Mouse (Mus musculus) right cerebral cortex, adult 2 months (tissue): ENCODE data around the gene Hoxc10.

Source experiments
- DNase-seq, 2 experiments: peaks; one replicate each; pipeline ENCODE4 v3.0.0; 2021 to 2022; ENCODE audit warnings: low spot score in 2 of 2

Hoxc10 gene

DNA sequence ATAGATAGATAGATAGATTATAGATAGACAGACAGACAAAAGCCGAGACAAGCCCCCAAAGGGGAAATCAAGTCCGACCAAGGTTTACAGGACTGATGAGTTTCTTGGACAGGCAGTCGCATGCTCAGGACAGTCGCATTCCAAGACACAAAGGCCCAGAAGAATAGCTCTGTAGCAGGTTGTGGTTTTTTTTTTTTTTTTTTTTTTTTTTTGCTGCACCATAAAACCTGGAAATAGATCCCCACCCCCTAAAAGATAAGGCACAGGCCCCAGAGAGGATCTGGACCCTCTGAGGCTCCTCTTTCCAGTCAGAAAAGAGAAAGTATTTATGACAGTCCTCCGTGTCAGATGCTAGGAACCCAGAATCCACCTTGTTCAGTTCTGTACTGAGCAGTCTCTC, 21.5 kb downstream of the Hoxc10 start:
- no peak for DNase-seq

DNA sequence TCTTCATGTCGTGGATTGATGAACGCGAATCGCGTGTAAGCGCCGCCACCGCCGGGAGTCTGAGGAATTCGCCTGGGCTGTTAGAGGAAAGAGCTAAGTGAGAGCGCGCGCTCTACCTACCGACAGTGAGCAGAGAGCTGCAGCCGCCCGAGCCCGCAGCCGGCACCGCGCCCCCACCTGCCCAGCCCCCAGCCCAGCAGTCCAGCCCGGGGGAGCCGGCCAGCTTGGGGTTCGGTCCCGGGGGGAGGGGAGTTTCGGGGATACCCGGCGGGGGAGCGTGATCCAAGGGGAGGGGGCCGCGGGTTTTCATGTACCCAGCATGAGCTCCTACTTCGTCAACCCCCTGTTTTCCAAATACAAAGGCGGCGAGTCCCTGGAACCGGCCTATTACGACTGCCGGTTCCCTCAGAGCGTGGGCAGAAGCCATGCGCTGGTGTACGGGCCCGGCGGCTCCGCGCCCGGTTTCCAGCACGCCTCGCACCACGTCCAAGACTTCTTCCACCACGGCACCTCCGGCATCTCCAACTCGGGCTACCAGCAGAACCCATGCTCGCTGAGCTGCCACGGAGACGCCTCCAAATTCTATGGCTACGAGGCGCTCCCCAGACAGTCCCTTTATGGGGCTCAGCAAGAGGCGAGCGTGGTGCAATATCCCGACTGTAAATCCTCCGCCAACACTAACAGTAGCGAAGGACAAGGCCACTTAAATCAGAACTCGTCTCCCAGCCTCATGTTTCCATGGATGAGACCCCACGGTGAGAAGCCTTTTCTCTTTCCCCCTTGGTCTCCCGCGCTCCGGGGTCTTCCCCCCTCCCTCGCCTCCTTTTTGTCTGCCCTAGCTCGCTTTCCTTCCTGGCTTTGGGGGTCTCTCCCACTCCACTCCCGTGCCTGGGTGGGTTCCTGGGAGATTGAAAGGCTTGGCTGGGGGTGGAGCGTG, 24.1 kb downstream of the Hoxc10 start, which contains the start of gene Hoxc8:
Gene Hoxc8, plus strand, starts transcription at position 147 of the 937 bp plus-strand sequence.
- no peak for DNase-seq

DNA sequence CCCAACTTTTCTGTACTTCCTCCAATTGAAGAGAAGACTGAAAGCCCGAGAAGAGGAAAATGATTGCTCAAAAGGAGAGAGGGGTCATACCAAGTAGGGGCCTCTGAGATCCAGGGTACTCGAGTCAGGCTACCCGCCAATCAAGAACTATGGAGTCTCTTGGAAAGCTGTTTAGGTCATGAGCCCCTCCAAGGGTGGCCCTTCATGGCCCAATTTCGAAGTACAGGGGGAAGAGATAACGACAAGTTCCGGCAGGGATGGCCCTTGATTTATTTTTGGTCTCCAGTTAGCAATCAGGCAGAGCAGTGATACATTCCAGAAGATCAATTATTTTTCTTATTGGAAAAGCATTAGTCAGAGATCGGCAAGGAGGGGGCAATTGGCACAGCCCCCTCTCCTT, 25.2 kb downstream of the Hoxc10 start:
- no peak for DNase-seq

- DNase-seq: no peak
Measured at GRCm38 (mm10) chr15:102992206-102992605, 25.6 kb downstream of the Hoxc10 start.

GRCm38 (mm10) chr15:102992863-102993262, 26.3 kb downstream of the Hoxc10 start:
- DNase-seq: no peak

GRCm38 (mm10) chr15:102996548-102996947, 30.0 kb downstream of the Hoxc10 start:
- DNase-seq: no peak

DNA sequence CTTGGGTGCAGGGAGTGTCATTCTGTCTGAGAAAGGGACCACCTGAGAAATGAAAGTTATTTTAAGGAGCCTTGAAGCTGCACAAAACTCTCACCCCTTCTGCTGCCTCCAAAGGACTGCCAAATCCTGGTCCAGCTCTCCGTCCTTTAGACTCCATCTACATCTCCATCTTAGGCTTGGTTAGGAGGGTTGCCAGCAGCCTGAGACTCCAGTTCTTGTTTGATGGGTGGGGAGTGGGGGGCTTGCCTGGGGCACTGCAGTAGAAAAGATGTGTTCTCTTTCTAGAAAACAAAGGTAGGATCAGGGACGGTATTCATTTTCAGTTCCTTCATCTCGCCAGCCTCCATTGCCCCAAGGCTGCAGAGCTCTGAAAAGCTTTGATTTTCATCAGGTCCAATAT, 30.8 kb downstream of the Hoxc10 start:
- DNase-seq: no peak

DNA sequence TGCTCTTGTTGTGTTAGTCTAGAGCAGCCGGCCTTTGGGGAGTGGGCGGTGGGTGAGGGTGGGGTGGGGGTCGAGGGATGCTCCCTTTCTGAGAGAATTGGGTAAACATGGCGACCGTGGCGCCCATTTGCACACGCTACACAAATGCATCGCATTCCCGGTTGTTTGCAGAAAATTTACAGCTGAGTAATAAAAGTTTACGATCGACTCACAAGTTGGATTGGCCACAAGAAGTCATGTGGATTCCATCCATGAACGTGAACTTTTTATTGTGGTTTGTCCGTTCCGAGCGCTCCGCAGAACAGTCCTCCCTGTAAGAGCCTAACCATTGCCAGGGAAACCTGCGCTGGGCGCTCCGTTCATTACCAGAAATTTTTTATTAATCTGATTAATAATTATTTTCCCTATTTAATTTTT, 31.4 kb downstream of the Hoxc10 start, which contains the start of gene Hoxc6:
Gene Hoxc6, plus strand, starts transcription at position 319 of the 417 bp plus-strand sequence.
- DNase-seq: no peak

GRCm38 (mm10) chr15:102998608-102999182, 32.1 kb downstream of the Hoxc10 start:
- DNase-seq: no peak

DNA sequence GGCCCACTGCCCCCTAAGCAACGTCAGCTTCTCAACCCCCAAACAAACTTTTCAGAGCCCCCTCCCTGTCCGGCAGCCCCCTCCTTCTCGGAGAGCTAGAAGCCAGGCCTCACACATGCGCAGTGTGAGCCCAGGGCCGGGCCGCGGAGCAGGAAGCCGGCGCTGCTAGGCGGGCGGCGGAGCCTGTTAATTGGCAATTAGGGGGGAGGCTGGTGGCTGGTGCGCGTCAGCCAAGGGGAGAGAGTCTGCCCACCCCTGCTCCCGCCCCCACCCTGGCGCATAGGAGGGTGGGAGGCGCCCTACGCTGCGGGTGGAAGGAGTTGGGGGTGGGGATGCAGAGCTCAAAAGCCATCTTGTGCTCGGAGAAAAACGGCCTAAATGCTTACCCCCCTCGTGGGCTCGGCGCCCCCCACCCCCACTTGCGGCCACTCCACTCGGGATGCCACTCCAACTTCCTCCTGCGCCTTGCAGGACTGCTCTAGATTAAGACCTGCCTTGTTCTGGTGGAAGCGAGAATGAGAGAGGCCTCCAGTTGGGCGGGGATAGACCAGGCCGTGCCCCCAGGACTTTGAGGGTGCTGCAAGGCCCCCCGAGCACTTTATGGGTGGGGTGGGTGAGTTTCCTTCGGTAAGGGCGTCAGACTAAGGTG, 32.7 kb downstream of the Hoxc10 start:
- no peak for DNase-seq

- DNase-seq: no peak
Measured at GRCm38 (mm10) chr15:102999955-103000354, 33.4 kb downstream of the Hoxc10 start.

GRCm38 (mm10) chr15:103000501-103000901, 33.9 kb downstream of the Hoxc10 start:
- no peak for DNase-seq

- no peak for DNase-seq
Measured at GRCm38 (mm10) chr15:103001370-103001769, 34.8 kb downstream of the Hoxc10 start.

DNA sequence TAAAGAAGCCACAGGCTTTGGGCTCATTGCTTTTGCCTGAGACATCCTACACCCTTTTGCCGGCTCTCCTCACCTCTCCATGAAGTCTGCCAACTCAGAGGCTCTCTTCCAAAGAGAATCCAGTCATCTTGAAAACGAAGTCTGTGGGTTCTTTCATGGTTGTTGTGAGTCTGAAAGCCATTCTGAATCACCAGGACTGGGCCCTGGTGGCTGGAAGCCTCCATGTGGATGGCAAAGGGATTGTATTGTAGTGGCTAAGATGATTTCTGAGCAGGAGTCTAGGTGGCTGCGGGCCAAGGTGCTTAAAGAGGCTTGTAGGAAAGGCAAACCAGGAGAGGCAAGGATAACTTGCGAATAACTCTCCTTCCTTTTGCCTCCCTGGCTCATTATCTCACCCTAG, 35.6 kb downstream of the Hoxc10 start:
- no peak for DNase-seq

- no peak for DNase-seq
Measured at GRCm38 (mm10) chr15:103002821-103003448, 36.3 kb downstream of the Hoxc10 start.

- no peak for DNase-seq
Measured at GRCm38 (mm10) chr15:103005308-103005707, 38.7 kb downstream of the Hoxc10 start.

DNA sequence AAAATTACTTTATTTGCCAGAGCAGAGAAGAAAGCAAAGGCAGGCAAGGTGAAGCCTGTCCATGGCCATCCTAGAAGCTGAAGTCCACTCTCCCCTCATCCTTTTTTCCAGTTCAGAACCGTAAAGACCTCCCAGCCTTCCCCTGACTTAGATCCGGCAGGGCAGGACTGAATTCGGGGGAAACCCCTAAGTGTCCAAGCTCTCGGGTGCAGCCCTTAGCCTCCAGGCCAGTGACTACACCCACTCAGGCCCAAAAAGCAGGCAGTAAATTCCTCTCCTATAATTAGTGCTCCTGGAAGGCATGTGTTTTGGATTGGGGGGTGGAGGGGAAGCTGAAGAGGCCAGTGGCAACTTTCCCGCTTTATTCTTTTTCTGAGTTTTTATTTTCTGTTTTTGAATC, 39.2 kb downstream of the Hoxc10 start:
- no peak for DNase-seq

DNA sequence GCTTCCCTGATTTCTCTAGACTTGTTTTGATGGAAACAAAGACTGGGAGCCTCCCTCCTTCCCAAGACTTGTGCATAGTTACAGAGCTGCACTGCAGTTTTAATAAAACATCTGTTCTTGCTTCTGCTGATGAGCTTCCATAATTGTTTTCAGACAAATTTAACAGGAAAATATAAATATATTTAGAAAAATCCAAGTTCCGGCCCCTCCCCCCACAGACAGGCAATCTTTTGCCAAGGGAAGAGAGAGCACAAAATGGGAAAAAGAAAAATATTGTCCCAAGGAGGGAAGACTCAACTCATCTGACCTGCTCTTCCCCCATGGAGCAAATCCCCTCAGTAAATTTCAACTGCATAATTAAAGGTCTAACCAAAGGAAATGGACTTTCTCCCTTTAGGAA, 39.7 kb downstream of the Hoxc10 start:
- DNase-seq: no peak

DNA sequence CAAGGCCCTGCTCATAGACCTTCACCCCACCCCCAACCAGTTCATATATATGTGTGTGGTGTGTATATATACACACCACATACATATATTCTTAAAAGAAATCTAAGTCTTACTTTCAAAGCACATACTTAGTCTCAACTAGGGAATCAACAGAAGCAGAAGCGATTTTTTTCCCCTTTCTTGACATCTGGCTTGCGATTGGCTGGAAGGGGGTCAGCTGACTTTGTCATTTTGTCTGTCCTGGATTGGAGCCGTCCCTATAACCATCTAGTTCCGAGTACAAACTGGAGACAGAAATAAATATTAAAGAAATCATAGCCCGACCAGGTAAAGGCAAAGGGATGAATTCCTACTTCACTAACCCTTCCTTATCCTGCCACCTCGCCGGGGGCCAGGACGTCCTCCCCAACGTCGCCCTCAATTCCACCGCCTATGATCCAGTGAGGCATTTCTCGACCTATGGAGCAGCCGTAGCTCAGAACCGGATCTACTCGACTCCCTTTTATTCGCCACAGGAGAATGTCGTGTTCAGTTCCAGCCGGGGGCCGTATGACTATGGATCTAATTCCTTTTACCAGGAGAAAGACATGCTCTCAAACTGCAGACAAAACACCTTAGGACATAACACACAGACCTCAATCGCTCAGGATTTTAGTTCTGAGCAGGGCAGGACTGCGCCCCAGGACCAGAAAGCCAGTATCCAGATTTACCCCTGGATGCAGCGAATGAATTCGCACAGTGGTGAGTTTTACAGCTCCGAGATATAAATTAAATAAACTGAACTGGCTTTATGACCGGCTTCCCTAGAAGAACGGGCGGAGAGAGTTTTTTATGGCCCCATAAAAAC, 42.9 kb downstream of the Hoxc10 start:
- no peak for DNase-seq

GRCm38 (mm10) chr15:103010112-103010846, 43.7 kb downstream of the Hoxc10 start:
- no peak for DNase-seq
